Mouse (Mus musculus): ENCODE data around the gene Ubiad1.

DNA sequence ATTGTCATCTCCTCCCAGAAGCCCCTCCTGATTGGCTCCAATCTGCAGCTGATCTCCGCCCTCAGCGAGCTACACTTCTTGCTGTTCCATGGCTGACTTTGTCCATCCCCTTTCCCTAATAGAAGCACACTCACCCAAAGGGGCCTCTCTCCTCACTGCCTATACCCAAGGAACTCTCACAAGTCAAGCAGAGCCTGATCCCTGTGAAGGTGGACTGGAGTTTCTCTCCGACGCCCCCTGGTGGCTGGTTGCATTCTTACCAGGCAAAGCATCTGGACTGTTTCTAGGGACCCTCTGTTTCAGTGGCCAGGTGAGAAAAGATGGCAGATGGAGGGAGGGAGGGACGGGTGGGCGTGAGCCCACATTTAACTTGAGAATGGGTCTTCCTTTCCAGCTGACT lies 14.9 kb downstream of the Ubiad1 start:
- TF ChIP-seq TAL1 (IDR thresholded peaks at IDR 0.05; ENCODE audit: low read length) (no peak), GATA1 (IDR thresholded peaks at IDR 0.05; ENCODE audit: low read length) (no peak)
